Comparison of ENCODE assay signal across 16 mouse cellular contexts in the genomic region with DNA sequence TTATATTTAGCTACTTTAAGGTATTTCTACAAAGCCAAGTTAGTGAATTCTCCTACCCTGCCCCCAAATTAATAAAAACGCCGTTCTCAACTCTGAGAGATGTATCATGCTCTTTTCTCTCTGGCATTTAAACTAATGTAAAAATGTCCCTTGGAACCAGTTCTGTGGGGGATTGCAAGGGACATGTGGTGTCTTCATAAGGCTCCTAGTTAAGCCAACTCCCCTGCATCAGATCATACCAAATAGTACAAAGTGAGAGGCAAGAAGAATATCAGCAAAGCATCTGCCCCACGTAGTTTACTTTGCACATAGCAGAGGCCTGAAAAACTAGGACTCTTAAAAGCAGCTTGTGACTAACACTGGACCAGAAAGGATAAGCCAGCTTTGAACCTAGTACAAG. TPM values are rescaled to one million over a fixed set of nuclear protein-coding genes. Genes with fewer than 3 reads are reported as not detected.
A peak's percentile ranks its signal among the peaks of the same experiment; 100 is the strongest.
DNase-seq lines count a peak whose midpoint lies in the region.
"Had no signal": no experiment of that assay in that cellular context is flagged by ENCODE, and none has a peak within 500 bp of the region (broad histone marks: within the 10 kb centered on the region; RNA-seq: fewer than 3 reads in every experiment).

No protein-coding gene starts in this region.

- intact Hi-C loops in left cerebral cortex, postnatal 14 days (cut with DNase I) = no loop called here

- DNase-seq in embryo, embryonic 10 days (ENCODE audit: low spot score) = peak; percentile 1
- DNase-seq in embryo, embryonic 10.5 days (ENCODE audit: low spot score) = no peak
- DNase-seq in layer of hippocampus, adult 11-12 months (ENCODE audit: low spot score) = peak; percentile 47
- DNase-seq in layer of hippocampus, adult 9-10 months (ENCODE audit: low spot score) = no peak
- peak; percentile 77 for DNase-seq in brain, adult 2 months (ENCODE audit: low read depth, low spot score)
- DNase-seq in left cerebral cortex, postnatal 14 days (ENCODE audit: low spot score in 2 of 2) = peak; percentile 25 to 72
- DNase-seq in cerebellum, postnatal 10 days = no peak
- DNase-seq in adrenal gland, adult 2 months = no peak
- DNase-seq: adrenal gland, postnatal 10 days; cerebellum, postnatal 25 days; gastrocnemius, postnatal 36 days; heart, postnatal 36 days; kidney, adult 11 months; lung, adult 2 months; thymus, adult 2 months had no signal

RNA-seq across cellular contexts. Expression of gene Mettl24, which starts 33.6 kb away (rescaled TPM):
- total RNA-seq in left cerebral cortex, postnatal 14 days (2021) = 1 to 10 TPM; 1.4 to 2.7 TPM
- total RNA-seq in adrenal gland, adult 2 months (2021) = 1 to 10 TPM; 5.8 to 8.9 TPM
- polyA plus RNA-seq in adrenal gland, adult 2 months (2012; rRNA removed) = 2.7 and 3.7 TPM in 2 replicates
- polyA plus RNA-seq: Patski had no signal

Comparison
In these comparisons a context has a peak if more than half of its experiments do, and no peak if none do; other contexts are left out.
1. DNase-seq: peak in embryo, embryonic 10 days (single experiment), layer of hippocampus, adult 11-12 months (single experiment), brain, adult 2 months (single experiment) and left cerebral cortex, postnatal 14 days (2 of 2); none in embryo, embryonic 10.5 days (single experiment), layer of hippocampus, adult 9-10 months (single experiment), cerebellum, postnatal 10 days (0 of 2) and adrenal gland, adult 2 months (single experiment).